In the genomic region with DNA sequence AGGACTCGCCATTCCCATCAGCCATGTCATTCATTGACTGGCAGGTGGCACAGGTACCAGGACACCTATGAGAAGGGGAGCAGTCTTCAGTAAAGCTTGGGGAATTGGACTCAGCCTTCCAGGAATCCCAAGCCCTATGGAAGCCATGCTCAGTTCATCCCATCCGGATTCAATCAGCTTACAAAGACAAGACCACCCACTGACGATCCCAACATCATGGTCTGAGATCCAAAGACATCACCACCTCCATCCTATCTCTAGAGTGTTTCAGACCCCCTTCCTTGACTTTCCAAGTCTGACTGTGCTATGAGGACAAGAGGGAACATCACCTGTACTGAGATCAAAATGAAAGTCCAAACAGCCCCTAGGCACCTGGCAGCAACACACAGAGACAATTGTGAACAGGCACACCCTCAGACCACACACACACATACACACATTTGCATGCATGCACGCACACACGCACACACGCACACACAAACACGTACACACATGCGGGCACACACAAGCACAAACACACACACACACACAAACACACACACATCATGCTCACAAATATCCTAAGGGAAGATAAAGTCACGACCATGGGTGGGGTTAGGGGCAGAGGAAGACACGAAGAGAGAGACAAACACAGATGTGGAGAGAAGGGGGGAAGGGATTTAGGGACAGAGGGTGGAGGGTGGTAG, we compare ENCODE assay signal across 12 mouse cellular contexts. TPM values are rescaled to one million over a fixed set of nuclear protein-coding genes. Genes with fewer than 3 reads are reported as not detected.
DNase-seq lines count a peak whose midpoint lies in the region; ATAC-seq and TF ChIP-seq lines count a peak whose summit lies in the region.
"Not testable (repeated sequence)": the region's sequence is repeated elsewhere in the genome, so short reads cannot be mapped to it uniquely, and the experiment has no call there.
"Had no signal": no experiment of that assay in that cellular context is flagged by ENCODE, and none has a peak within 500 bp of the region (broad histone marks: within the 10 kb centered on the region; RNA-seq: fewer than 3 reads in every experiment).

No protein-coding gene starts in this region.

- peak; percentile 44 to 46 for DNase-seq in left cerebral cortex, adult 2 months (ENCODE audit: extremely low spot score in 1 of 2, low spot score in 2 of 2)
- peak; percentile 39 for DNase-seq in lung, adult 2 months
- not testable (repeated sequence) for DNase-seq in midbrain, embryonic 14.5 days

- intact Hi-C loops in left cerebral cortex, adult 2 months (cut with DNase I) = loop anchor here (5.0 kb wide), 1 partner anchor 796 kb away; no protein-coding TSS in a partner anchor

- H3K4me3 ChIP-seq in forebrain, embryonic 16.5 days (replicated peaks; ENCODE audit: low read length); heart, embryonic 13.5 days; hindbrain, embryonic 16.5 days (ENCODE audit: low read length); left cerebral cortex, adult 2 months; lung, adult 2 months (replicated peaks; ENCODE audit: extremely low read depth, low read depth, low read length); midbrain, embryonic 14.5 days (replicated peaks; ENCODE audit: low read depth, low read length); stomach, embryonic 15.5 days (replicated peaks): not testable (repeated sequence)

- not testable (repeated sequence) for H3K27ac ChIP-seq in forebrain, embryonic 16.5 days (ENCODE audit: low read length); heart, embryonic 13.5 days (replicated peaks); hindbrain, embryonic 16.5 days (ENCODE audit: low read depth, low read length); left cerebral cortex, adult 2 months; midbrain, embryonic 14.5 days (replicated peaks; ENCODE audit: low read depth, low read length); stomach, embryonic 15.5 days

- H3K4me1 ChIP-seq in forebrain, embryonic 16.5 days (replicated peaks; ENCODE audit: control insufficient read depth, insufficient read depth, low read length); heart, embryonic 13.5 days; hindbrain, embryonic 16.5 days (ENCODE audit: control insufficient read depth, insufficient read depth, low read depth, low read length); lung, adult 2 months (ENCODE audit: control insufficient read depth, insufficient read depth, low read length); midbrain, embryonic 14.5 days (ENCODE audit: control insufficient read depth, insufficient read depth, low read length); stomach, embryonic 15.5 days: not testable (repeated sequence)

- not testable (repeated sequence) for H3K27me3 ChIP-seq in forebrain, embryonic 16.5 days (replicated peaks; ENCODE audit: control insufficient read depth, insufficient read depth, low read length); heart, embryonic 13.5 days (replicated peaks); hindbrain, embryonic 16.5 days (replicated peaks; ENCODE audit: control insufficient read depth, insufficient read depth, low read length); midbrain, embryonic 14.5 days (ENCODE audit: control insufficient read depth, insufficient read depth, low read length); stomach, embryonic 15.5 days (replicated peaks)

- peaks cover 12% of the 10 kb centered on the region for H3K9me3 ChIP-seq in forebrain, embryonic 16.5 days (ENCODE audit: control insufficient read depth, low read length)
- H3K9me3 ChIP-seq in heart, embryonic 13.5 days = peaks cover 15% of the 10 kb centered on the region
- peaks cover 14% of the 10 kb centered on the region for H3K9me3 ChIP-seq in hindbrain, embryonic 16.5 days (ENCODE audit: control insufficient read depth, low read length)
- H3K9me3 ChIP-seq in midbrain, embryonic 14.5 days (ENCODE audit: control insufficient read depth, low read length) = peaks cover 15% of the 10 kb centered on the region
- H3K9me3 ChIP-seq in stomach, embryonic 15.5 days = not testable (repeated sequence)

- WGBS in forebrain, embryonic 16.5 days = 84% methylated on average over 9 of the region's 10 CpGs
- WGBS in heart, embryonic 13.5 days = 67% methylated on average over 10 of the region's 10 CpGs
- WGBS in hindbrain, embryonic 16.5 days = 81% methylated on average over 9 of the region's 10 CpGs
- 71% methylated on average over 10 of the region's 10 CpGs for WGBS in lung, adult 2 months
- WGBS in midbrain, embryonic 14.5 days = 78% methylated on average over 9 of the region's 10 CpGs
- WGBS in stomach, embryonic 15.5 days = 74% methylated on average over 10 of the region's 10 CpGs

- not testable (repeated sequence) for H3K36me3 ChIP-seq in forebrain, embryonic 16.5 days (ENCODE audit: control insufficient read depth, insufficient read depth); heart, embryonic 13.5 days; hindbrain, embryonic 16.5 days (ENCODE audit: control insufficient read depth, insufficient read depth, low read length); midbrain, embryonic 14.5 days (ENCODE audit: control insufficient read depth, insufficient read depth, low read length); stomach, embryonic 15.5 days

- H3K9ac ChIP-seq in forebrain, embryonic 16.5 days (replicated peaks; ENCODE audit: low read depth, low read length); heart, embryonic 13.5 days; hindbrain, embryonic 16.5 days (ENCODE audit: low read depth, low read length); midbrain, embryonic 14.5 days (replicated peaks; ENCODE audit: low read length); stomach, embryonic 15.5 days: not testable (repeated sequence)

- not testable (repeated sequence) for TF ChIP-seq CTCF in left cerebral cortex, adult 2 months (IDR thresholded peaks at IDR 0.05); lung, adult 2 months (IDR thresholded peaks at IDR 0.05; ENCODE audit: insufficient read depth, low read length)

- ATAC-seq in common myeloid progenitor, adult 5-6 weeks (replicated peaks; ENCODE audit: low read depth, poor library complexity, severe bottlenecking) = peak; percentile 10; the same call in 1 of the 2 replicates
- peak; percentile 34 for ATAC-seq in forebrain, embryonic 16.5 days
- peak; percentile 22 for ATAC-seq in heart, embryonic 13.5 days (ENCODE audit: extremely low read depth, insufficient number of reproducible peaks, low FRiP score, low TSS enrichment)
- peak; percentile 53 for ATAC-seq in hindbrain, embryonic 16.5 days
- ATAC-seq in midbrain, embryonic 14.5 days (ENCODE audit: low FRiP score, low TSS enrichment) = peak; percentile 58
- ATAC-seq in stomach, embryonic 15.5 days (ENCODE audit: insufficient read depth, low FRiP score, low read depth) = peak; percentile 33

- not testable (repeated sequence) for H3K4me2 ChIP-seq in forebrain, embryonic 16.5 days (ENCODE audit: low read length); heart, embryonic 13.5 days; hindbrain, embryonic 16.5 days (ENCODE audit: low read length); midbrain, embryonic 14.5 days (ENCODE audit: low read length); stomach, embryonic 15.5 days

- TF ChIP-seq POLR2A in lung, adult 2 months (IDR thresholded peaks at IDR 0.05; ENCODE audit: borderline replicate concordance, extremely low read depth, low read depth, low read length) = not testable (repeated sequence)

RNA-seq across cellular contexts. Expression of a gene that starts 0.7 kb away (rescaled TPM):
- total RNA-seq in common myeloid progenitor, adult 5-6 weeks (2017) = not detected in 2 replicates
- not detected in 2 replicates for polyA plus RNA-seq in forebrain, embryonic 16.5 days (2015; fragmentation: Nextera tagmentation; extraction: Ambion mirVana)
- polyA plus RNA-seq in heart, embryonic 13.5 days (2015; fragmentation: Nextera tagmentation; extraction: Ambion mirVana) = not detected in 2 replicates
- polyA plus RNA-seq in hindbrain, embryonic 16.5 days (2015; fragmentation: Nextera tagmentation; extraction: Ambion mirVana) = not detected in 2 replicates
- not detected for total RNA-seq in left cerebral cortex, adult 2 months (2021)
- not detected in 2 replicates for polyA plus RNA-seq in lung, adult 2 months (2012; rRNA removed)
- not detected in 2 replicates for polyA plus RNA-seq in midbrain, embryonic 14.5 days (2014; fragmentation: Nextera tagmentation; extraction: Ambion mirVana)
- polyA plus RNA-seq in stomach, embryonic 15.5 days (2015; fragmentation: Nextera tagmentation; extraction: Ambion mirVana) = not detected in 2 replicates
- total RNA-seq: heart, adult 18-20 months; layer of hippocampus, postnatal 14 days had no signal
- polyA plus RNA-seq: C2C12; spleen, adult 2 months had no signal

RNA-seq across cellular contexts. Expression of a gene that starts 3.3 kb away (rescaled TPM):
- not detected in 2 replicates for total RNA-seq in common myeloid progenitor, adult 5-6 weeks (2017)
- polyA plus RNA-seq in forebrain, embryonic 16.5 days (2015; fragmentation: Nextera tagmentation; extraction: Ambion mirVana) = not detected in 2 replicates
- polyA plus RNA-seq in heart, embryonic 13.5 days (2015; fragmentation: Nextera tagmentation; extraction: Ambion mirVana) = not detected in 2 replicates
- not detected in 2 replicates for polyA plus RNA-seq in hindbrain, embryonic 16.5 days (2015; fragmentation: Nextera tagmentation; extraction: Ambion mirVana)
- total RNA-seq in left cerebral cortex, adult 2 months (2021) = not detected
- polyA plus RNA-seq in lung, adult 2 months (2012; rRNA removed) = 0.06 TPM in 1 of 2 replicates, not detected in the other
- not detected in 2 replicates for polyA plus RNA-seq in midbrain, embryonic 14.5 days (2014; fragmentation: Nextera tagmentation; extraction: Ambion mirVana)
- not detected in 2 replicates for polyA plus RNA-seq in stomach, embryonic 15.5 days (2015; fragmentation: Nextera tagmentation; extraction: Ambion mirVana)
- total RNA-seq: heart, adult 18-20 months had no signal
- polyA plus RNA-seq: C2C12; spleen, adult 2 months had no signal

RNA-seq across cellular contexts. Expression of a gene that starts 8.5 kb away (rescaled TPM):
- total RNA-seq in common myeloid progenitor, adult 5-6 weeks (2017) = not detected in 2 replicates
- not detected in 2 replicates for polyA plus RNA-seq in forebrain, embryonic 16.5 days (2015; fragmentation: Nextera tagmentation; extraction: Ambion mirVana)
- polyA plus RNA-seq in heart, embryonic 13.5 days (2015; fragmentation: Nextera tagmentation; extraction: Ambion mirVana) = not detected in 2 replicates
- not detected in 2 replicates for polyA plus RNA-seq in hindbrain, embryonic 16.5 days (2015; fragmentation: Nextera tagmentation; extraction: Ambion mirVana)
- not detected for total RNA-seq in left cerebral cortex, adult 2 months (2021)
- polyA plus RNA-seq in lung, adult 2 months (2012; rRNA removed) = not detected in 2 replicates
- not detected in 2 replicates for polyA plus RNA-seq in midbrain, embryonic 14.5 days (2014; fragmentation: Nextera tagmentation; extraction: Ambion mirVana)
- polyA plus RNA-seq in stomach, embryonic 15.5 days (2015; fragmentation: Nextera tagmentation; extraction: Ambion mirVana) = not detected in 2 replicates
- total RNA-seq: heart, adult 18-20 months; layer of hippocampus, postnatal 14 days had no signal
- polyA plus RNA-seq: C2C12; spleen, adult 2 months had no signal

RNA-seq across cellular contexts. Expression of a gene that starts 22.1 kb away (rescaled TPM):
- total RNA-seq in common myeloid progenitor, adult 5-6 weeks (2017) = 39.7 and 50.1 TPM in 2 replicates
- 71.7 and 89.2 TPM in 2 replicates for polyA plus RNA-seq in forebrain, embryonic 16.5 days (2015; fragmentation: Nextera tagmentation; extraction: Ambion mirVana)
- 45.3 and 48.2 TPM in 2 replicates for polyA plus RNA-seq in heart, embryonic 13.5 days (2015; fragmentation: Nextera tagmentation; extraction: Ambion mirVana)
- 61.2 and 72.2 TPM in 2 replicates for polyA plus RNA-seq in hindbrain, embryonic 16.5 days (2015; fragmentation: Nextera tagmentation; extraction: Ambion mirVana)
- 100 to 1,000 TPM in 1 of 2 experiments, 10 to 100 TPM in 1; 86.5 to 104 TPM for total RNA-seq in left cerebral cortex, adult 2 months (2021)
- polyA plus RNA-seq in lung, adult 2 months (2012; rRNA removed) = 11.2 and 20.8 TPM in 2 replicates
- 80.5 and 93.6 TPM in 2 replicates for polyA plus RNA-seq in midbrain, embryonic 14.5 days (2014; fragmentation: Nextera tagmentation; extraction: Ambion mirVana)
- 73.4 and 75.5 TPM in 2 replicates for polyA plus RNA-seq in stomach, embryonic 15.5 days (2015; fragmentation: Nextera tagmentation; extraction: Ambion mirVana)
